Mouse (Mus musculus) lung, postnatal 36 days (tissue): Measurements from ENCODE around the gene Spop.

Experiments used
- DNase-seq: peaks from one replicate; pipeline ENCODE4 v3.0.0; 2022; ENCODE audit warnings: mixed read lengths

The Spop gene

DNA sequence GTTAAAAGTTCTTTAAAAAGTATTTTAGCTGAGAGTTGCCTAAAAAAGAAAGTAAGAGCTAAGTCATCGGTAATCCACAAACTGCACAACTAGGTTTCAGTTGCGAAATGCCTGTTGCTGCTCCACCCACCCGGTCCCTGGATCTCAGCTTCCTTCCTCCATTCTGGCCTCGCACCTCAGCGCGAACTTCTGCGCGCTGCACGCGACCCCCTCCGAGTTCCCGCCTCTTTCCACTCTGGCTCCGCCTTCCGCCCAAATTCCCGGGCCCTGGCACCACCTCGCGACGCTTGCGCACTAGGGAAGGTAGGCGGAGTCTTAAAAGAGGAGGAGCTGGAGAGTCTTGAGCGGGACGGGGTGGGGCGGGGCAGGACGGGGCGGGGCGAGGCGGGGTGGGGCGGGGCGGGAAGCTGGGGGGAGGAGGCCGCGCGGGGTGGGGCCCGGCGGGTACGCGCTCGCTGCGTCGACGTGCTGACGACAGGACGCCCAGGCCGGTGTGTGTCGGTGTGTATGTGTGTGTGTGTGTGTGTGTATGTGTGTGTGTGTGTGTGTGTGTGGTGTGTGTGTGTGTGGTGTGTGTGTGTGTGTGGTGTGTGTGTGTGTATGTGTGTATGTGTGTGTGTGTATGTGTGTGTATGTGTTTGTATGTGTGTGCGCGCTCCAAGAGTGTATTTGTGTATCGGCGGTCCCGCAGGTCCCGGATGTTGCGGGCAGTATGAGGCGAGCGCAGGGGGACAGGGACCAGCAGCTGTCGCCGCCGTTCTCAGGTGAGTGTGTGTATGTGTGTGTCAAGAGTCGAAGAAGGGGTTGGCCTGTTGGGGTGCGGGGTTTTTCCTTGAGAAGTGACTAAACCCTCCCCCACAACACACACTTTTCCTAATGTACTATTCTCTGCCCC, at the start of gene Spop:
Gene Spop, plus strand, starts transcription at position 440 of the 895 bp plus-strand sequence.
- DNase-seq, result peak; percentile 96

DNA sequence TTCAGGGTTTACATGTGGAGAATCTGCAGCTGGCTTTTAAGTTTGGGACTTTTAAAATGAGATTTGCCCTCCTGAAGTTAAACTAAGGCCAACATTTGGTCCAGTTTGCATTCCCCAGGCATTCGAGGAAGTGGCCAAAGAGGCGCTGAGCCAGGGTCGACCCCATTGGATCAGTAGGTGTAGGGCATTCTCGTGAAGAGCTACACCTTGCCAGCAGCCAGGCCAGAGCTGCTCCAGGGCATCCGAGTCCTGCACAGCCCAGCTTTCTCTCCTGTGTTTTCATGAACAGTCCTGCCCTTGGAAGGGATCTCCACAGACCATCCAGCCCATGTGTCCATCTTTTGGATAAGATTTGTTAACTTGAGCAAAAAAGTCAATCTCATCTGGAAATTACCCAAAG, 49.5 kb upstream of the Spop start:
- DNase-seq, result no peak

DNA sequence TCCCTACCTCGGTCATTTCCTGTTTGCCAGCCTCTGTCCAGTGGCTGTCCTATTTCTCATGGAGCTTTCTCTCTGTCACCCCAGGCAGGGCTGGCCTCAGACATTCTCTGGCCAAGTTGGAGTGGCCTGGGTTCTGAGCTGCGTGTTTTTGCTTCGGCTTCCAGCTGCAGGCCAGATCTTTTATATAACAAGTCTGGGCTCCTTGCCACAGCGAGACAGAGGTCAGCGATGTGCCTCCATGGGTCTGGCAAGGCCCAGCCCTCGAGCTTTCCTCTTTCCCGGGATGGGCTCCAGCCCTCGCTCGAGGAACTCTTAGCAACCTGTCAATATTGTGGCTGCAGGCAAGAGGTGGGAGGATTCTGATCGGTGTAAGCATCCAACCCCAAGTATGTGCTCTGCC, 48.3 kb upstream of the Spop start:
- peak; percentile 93 for DNase-seq

DNA sequence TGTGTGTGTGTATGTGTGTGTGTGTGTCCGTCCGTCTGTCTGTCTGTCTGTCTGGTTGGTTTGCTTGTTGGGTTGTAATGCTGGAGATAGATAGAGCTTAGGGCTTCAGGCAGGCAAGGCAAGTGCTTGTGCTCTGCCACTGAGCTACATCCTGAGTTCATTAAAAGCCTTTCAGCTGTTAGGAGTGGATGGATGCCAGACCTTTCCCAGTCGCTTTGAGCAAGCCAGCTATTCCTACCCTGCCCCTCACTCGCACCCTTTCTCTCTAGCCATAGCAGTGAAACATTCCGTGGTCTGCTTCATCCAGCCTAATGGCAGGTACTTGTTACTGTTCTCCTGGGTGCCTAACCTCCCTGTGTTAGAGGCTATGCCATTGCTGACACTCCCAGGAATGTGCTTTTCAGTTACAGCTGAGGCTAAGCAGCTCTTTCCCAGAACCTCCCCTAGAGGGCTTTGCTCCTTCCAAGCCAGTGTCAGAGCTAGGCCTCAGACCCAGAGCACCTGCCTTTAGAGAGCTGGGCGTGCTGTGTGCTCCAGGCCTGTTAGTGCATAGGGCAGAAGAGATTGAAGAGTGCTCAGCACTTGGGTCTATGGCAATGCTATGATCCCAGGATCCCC, 47.5 kb upstream of the Spop start:
- DNase-seq, result peak; percentile 51

DNA sequence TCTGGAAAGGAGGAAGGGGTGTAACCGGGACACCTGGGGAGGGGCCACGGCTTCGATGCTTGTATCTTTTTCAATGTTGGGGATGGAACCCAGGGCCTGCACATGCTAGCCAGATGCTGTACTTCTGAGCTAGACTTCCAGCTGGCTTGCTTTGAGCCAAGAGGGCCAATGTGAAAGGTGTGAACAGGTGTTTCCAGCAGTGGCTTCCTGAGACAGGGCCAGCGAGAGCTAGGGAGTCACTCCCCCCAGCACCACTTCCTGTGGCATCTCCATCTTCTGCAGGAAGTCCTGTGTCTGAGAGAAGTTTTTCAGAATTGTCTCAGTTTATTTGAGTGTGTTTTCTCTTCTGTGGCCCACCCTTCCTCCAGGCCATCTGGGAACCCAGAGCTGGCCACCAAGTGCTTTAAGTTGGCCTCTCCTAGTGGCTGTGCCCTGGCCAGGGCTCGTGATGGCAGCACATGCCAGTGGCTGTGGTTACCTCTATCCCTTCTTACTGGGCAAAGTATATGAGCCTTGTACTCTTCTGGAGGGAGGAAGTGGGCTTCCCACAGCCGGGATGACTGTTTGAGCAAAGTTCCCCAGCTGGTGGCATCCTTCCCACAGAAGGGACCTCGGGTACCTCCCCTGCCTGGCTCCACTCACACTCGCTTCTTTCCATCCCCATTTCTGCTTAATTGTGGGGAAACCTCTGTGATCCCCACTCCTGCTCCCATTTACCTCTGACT, 46.7 kb upstream of the Spop start:
- no peak for DNase-seq

DNA sequence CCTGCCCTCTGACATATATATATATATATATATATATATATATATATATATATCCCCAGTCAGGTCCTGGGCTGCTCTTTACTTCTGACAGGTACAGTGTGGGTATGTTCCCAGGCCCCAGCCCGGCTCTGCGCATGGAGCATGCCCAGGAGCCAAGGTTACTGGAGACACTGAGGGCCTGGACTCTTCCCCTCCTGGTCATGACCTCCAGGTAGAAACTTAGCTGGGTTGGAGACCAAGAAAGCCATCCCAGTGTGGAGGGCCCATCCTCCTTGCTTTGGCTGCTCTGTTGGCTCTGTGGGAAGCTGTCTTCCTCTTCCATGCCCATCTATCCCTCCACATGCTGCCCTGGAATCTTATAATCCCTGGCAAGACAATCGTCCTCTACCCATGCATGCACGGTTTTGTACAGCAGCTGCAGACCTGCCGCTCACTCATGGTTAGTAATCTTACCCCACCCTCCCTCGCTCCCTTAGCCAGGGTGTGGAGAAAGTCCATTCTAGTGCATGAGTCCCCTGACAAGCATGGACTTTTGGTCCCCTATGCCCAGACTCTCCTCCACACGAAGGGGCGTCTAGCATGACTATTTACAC, 45.6 kb upstream of the Spop start:
- DNase-seq, result no peak

DNA sequence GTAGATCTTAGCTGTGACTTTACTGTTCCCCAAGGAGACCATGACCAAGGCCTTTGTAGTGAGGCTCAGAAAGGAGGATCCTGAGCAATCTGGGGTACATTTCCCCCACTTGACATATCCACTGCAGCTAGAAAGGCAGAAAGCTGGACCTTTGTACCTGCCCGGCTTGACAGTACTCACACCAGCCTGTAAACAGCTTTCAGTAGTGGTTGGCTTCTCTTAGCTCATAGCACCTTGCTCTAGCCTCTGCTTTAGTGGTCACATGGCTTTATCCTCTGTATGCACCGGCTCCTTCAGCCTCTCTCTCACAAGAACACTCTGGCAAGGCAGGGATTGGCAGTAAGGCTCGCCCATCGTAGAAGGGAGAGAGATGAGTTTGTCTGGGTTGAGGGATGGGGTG, 45.0 kb upstream of the Spop start:
- DNase-seq, result no peak

DNA sequence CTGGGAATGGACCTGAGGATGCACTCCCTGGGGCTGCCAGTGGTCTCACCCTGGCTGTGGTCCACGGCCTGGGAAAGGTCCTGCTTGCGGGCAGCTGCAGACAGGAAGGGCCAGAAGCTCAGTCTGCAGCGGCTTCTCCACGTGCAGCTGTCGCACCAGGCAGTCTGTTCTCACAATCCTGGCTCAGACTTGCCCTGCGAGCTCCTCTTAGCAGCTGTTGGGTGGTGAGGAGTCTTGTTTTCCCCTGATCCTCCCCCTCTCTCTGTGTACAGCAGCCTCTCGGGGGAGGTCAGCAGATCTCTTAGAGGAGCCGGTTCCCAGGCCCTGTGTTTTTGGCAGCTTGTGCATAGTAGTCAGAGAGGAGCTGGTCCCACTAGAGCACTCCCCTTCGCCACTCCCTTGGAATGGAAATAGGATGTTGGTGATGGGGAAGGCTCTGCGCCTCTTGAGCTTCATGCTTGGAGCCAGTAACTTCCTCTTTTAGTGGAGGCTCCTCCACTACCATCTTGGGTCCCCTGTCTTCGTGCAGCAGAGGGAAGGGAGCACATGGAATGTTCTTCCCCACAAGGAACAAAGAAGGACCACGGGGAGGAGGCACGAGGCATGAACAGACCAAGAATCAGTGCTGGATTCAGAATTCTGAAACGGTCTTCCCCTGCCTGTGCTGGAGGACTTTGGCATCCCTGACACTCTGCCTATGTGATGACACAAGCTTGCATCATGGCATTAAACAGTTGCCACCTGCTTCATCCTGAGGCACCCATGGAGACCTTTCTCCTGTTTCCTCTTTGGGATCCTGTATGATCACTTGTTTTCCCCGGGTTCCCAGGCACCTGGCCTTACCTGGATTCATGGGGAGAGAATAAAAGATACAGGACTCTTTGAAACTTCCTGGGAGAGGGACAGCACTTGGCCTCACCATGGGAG, 43.7 kb upstream of the Spop start:
- peak; percentile 57 for DNase-seq

DNA sequence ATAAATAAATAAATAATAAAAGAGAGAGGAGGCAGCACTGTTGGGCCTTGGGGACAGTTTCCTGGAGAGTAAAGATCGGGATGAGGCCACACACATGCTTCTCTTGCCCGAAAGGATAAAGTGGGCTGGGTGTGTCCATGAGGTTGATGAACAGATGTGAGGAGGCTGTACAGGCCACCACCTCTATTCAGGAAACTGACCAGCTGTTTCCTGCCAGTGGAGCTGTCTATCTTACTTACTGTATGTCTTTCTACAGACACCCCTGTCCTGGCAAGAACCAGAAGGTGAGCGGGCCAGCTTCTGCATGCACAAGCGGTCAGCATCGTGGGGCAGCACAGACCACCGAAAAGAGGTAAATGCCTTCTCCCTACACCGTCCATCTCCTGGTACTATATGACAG, 42.7 kb upstream of the Spop start:
- no peak for DNase-seq

DNA sequence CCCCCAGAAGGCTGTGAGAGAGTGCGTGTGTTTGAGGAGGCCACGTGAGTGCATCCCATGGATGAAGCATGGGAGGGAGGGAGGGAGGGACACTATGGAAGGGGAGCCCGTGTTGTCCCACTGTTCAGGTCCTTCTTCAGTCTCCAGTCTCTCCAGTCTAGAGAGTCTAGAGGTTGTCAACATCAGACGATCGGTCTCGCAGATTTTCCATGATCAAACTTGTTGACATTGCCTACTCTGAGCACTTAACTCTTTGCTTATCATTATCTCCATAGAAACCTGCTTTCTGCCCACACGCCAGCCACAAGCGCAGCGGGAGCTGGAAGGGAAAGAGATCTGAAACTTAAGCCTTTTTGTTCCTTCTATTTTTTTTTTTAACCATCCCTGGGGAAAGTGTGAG, 35.0 kb upstream of the Spop start:
- DNase-seq, result no peak

DNA sequence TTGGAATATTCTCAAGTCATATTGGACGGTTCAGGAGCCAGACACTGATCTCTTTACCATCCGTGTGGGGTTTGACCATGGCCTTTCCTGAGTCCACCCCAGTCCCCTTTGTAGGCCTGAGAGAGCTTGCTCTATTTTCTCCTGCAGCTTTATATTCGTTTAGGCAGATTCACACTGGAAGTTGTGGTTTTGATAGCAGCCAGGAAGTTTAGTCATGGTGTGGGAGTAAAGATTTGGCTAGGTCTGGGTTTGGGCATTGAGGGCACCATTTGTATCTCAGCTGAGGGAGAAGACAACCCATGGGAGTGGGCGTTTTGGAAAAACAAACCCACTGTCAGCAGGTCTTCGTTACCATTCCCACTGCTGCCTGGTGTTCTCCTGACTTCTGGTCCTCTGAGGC, 34.3 kb upstream of the Spop start:
- no peak for DNase-seq

DNA sequence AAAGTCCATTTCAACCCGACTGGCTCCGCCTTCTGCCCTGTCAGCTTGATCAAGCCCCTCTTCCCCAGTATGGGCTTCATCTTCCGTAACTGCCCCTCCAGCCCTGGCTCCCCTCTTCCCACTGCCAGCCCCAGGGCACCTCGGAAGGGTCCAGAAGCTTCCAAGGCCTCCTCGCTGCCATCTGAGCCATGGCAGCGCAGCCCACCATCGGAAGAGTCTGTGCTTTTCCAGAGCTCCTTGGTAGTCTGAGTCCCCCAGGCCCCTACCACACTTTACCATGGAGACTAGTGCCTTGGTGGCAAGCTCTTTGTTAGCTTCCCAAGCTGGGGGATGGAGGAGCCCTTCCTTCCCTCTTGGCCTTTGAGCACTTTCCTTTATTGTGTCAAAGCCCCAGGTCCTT, 33.2 kb upstream of the Spop start:
- DNase-seq, result no peak

DNA sequence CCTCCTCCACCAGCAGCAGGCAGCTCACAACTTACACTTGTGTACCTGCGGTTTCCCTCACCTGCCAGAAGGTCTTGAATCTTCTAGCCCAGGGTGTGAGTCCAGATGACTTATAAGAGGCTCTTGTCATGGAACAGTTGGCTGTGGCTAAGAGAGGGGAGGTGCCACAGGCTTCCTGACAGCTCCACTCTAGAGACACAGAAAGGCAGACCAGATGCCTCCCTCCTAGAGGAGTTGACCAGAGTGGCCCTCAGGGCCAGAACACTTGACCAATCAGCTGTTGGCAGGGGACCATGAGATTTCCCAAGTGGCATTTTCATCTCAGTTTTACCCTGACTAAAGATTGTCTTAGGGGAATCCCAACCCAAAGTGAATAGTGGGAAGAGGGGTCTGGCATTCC, 32.7 kb upstream of the Spop start:
- DNase-seq, result peak; percentile 75

DNA sequence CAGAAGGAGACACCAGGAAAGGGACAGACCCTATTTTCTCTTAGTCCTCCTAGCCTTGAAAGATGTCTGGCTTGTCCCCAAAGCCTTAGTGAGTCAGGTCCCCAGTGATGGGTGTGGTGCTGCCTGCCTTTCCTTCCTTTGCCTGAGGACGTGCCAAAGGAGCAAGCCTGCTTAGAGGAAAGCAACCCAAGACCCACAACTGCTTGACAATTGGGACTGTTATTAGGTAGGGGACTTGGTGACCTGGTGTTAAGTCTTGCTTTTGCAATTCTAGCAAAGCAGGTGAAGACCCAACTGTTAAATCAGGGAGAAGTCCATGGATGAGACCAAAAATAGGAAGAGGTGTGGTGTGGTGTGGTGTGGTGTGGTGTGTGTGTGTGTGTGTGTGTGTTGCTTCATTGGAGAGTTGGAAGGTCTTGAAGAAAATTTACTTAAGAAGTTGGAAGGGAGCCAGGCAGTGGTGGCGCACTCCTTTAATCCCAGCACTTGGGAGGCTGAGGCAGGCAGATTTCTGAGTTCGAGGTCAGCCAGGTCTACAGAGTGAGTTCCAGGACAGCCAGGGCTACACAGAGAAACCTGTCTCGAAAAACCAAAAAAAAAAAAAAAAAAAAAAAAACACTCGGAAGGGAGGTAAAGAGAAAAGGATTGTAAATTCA, 30.4 kb upstream of the Spop start:
- peak; percentile 69 for DNase-seq

DNA sequence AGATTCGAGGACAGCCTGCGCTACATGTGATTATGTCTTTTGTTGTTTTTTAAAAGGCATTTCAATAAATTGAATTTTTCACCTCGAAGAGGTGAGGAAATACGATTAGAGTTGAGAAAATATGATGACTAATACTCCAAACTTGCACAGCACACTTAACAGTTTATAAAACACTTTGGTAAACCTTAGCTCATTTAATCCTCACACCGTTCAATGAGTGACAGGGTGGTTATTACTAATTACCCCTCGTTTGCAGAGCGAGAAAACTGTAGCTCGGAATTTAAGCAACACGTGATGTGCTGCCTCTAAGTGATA, 29.9 kb upstream of the Spop start:
- DNase-seq, result no peak

DNA sequence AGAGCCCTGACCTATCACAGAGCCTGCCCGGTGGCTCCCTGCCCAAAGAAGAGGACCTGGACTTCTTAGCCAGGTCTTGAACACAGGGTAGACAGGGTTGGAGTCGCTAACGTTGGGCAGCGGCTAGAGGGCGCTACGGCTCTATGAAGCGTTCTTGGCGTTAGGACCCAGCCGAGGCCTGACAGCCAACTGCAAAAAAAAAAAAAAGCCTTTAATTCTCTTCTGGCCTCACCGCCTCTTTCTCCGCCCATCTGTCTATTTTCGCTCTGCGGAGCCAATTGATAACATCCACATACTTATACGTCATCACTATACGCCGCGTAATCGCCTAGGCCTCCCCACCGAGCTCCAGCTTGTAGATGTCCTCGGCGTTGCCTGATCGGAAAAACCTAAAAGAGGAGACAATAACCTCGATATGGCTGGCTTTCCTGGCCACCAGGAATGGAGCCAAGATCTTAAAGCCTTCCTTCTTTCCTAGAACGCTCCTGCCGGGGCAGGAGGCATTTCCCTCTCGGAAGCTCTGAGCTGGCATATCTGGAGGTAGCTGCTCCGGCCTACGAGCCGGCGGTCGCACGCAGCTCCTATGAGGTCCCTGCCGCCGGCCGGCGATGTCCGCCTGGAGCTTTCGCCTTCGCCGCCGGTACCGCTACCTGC, 29.4 kb upstream of the Spop start, which contains the start of gene Slc35b1:
Gene Slc35b1, plus strand, starts transcription at position 374 of the 654 bp plus-strand sequence.
- DNase-seq, result peak; percentile 100

DNA sequence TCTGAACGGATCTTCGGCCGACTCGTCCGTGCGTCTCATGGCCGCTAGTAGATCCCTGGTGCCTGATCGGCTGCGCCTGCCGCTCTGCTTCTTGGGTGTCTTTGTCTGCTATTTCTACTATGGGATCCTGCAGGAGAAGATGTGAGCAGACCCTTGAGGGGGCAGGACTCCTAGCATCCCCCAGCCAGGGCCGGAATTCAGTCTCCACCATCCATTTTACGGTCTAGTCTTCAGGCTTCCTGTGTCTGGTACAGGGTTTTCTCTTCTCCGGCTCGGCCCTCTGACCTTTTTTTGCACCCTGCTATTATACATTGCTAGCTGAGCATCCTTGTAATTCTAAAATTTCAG, 28.9 kb upstream of the Spop start:
- no peak for DNase-seq

DNA sequence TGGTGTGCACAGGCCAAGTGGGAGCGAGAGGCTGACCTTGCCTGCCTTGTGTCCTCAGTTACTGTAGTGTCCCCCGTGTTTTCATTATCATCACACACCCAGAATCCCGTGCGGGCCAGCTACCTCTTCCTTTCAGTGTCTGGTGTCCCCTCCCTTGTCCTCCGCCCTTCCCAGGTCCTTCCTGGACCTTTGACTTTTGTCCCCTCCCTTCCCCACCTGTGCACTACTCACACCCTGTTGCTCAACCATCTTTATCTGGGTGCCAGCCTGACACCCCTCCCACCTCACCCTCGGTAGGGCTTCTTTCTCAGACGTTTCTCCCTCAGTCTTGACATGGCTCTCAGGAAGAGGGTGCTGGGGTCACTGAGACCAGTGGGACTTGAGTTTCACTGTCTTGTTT, 26.5 kb upstream of the Spop start:
- DNase-seq, result no peak

DNA sequence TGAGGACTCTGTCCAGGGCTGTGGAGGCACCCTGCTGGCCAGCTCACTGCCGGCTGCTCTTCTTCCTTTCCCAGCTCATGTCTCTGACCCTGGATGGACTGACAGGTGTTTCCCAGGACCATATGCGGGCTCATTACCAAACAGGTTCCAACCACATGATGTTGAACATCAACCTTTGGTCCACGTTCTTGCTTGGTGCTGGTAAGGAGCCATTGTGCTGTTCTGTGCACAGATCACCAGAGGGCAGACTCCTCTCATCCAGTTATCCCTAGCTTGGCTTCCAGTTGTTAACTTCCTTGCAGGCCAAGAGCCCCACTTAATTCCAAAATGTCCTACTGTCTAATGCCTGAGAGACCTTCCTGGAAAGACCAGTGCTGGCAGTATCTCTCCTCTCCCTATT, 24.9 kb upstream of the Spop start:
- DNase-seq, result no peak

DNA sequence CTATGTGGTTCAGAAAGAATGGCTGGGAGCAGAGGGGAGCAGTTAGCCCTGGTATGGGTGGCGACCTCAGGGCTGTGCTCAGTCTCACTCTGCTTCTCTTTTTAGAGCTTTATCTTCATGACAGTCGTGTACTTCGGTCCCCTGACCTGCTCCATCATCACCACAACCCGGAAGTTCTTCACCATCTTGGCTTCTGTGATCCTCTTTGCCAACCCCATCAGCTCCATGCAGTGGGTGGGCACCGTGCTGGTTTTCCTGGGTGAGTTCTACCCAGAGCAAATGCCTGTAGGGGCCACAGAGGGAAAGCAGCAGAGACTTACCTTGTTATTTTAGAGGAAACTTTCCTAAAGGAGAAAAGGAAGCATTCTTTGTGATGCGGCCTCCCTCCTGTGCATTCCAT, 23.5 kb upstream of the Spop start:
- DNase-seq, result no peak

DNA sequence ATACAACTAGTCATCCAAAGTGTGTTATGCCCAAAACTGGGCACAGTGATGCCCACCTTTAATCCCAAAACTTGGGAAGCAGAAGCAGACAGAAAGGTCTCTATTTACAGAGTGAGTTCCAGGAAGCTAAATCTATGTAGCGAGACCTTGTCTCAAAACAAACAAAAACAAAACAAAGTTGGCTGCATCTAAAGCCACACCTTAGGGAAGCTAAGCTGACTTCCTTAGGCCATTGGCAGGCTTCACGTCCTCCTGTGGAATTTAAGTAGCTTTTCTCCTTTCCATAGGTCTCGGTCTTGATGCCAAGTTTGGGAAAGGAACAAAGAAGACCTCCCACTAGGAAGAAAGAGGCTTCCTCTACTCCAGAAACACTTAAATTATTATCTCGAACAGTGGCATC, 22.7 kb upstream of the Spop start:
- DNase-seq, result no peak
